Mouse (Mus musculus) megakaryocyte, embryonic 14.5 days (primary cell): ENCODE measurements around the gene Lrmda.

Experiments used
- FLI1 ChIP-seq: IDR thresholded peaks from 2 replicates; pipeline ENCODE4 v1.6.1; 2012; ENCODE audit warnings: low read length, inconsistent platforms, mixed read lengths
- GATA1 ChIP-seq: IDR thresholded peaks from 3 replicates; pipeline ENCODE4 v1.6.1; 2012; ENCODE audit warnings: mixed read lengths, low read length, inconsistent platforms, borderline replicate concordance

DNA sequence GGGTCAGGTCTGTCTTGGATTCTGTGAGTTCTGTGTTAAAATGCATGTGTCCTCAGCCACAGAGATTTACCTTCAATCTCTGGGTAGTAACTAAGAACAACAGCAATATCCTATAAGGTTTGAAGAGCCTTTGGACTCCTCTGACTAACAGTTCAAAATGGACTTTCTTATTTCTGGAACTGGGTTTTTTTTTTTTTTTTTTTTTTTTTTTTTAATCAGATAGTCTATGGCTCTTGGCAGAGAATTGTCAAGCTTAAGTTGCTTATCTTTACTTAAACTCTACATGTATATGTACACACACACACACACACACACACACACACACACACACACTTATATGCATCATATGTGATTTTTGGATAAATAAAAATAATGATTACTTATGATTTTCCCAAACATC lies 723.0 kb downstream of the Lrmda start:
- TF ChIP-seq GATA1 (no peak), FLI1 (no peak)
